Mouse (Mus musculus) G1E (cell line): ENCODE data around the gene Cd207. TPM values are rescaled to one million over a fixed set of nuclear protein-coding genes. Genes with fewer than 3 reads are reported as not detected.

Source experiments
- ATAC-seq: 2 replicates; pipeline ENCODE4 v1.8.0; 2016; ENCODE audit warnings: mild to moderate bottlenecking; ENCODE audit not compliant: insufficient number of reproducible peaks, poor library complexity, low FRiP score, severe bottlenecking; ENCODE audit errors: extremely low read depth
- DNase-seq: peaks from one replicate; pipeline ENCODE4 v3.0.0; 2012; ENCODE audit warnings: low spot score
- H3K27me3 ChIP-seq: 2 replicates; pipeline ENCODE4 v1.6.1; 2012; ENCODE audit warnings: mild to moderate bottlenecking, low read length, inconsistent platforms; ENCODE audit not compliant: insufficient read depth
- H3K36me3 ChIP-seq: replicated peaks from 2 replicates; pipeline ENCODE3; 2012; ENCODE audit warnings: mild to moderate bottlenecking, inconsistent platforms
- H3K4me1 ChIP-seq: 2 replicates; pipeline ENCODE4 v1.6.1; 2012; ENCODE audit warnings: low read depth, low read length, inconsistent platforms, mixed read lengths; ENCODE audit not compliant: insufficient read depth
- H3K4me3 ChIP-seq: 2 replicates; pipeline ENCODE4 v1.5.1; 2012; ENCODE audit warnings: low read depth, mild to moderate bottlenecking, inconsistent platforms, low read length, moderate library complexity, mixed read lengths
- H3K9me3 ChIP-seq: replicated peaks from 2 replicates; pipeline ENCODE4 v1.6.1; 2012; ENCODE audit warnings: inconsistent platforms
- CTCF ChIP-seq: IDR thresholded peaks from 2 replicates; pipeline ENCODE4 v1.5.1; 2012; ENCODE audit warnings: low read depth, low read length, inconsistent platforms, mixed read lengths
- GATA1 ChIP-seq: IDR thresholded peaks from 2 replicates; pipeline ENCODE4 v1.6.1; 2012; ENCODE audit warnings: borderline replicate concordance, low read length, inconsistent platforms, mixed read lengths
- GATA2 ChIP-seq: IDR thresholded peaks from 2 replicates; pipeline ENCODE4 v1.6.1; 2012; ENCODE audit warnings: low read depth, low read length, inconsistent platforms, borderline replicate concordance
- POLR2AphosphoS5 ChIP-seq: IDR thresholded peaks from 2 replicates; pipeline ENCODE4 v1.6.1; 2012; ENCODE audit warnings: low read depth, low read length, inconsistent platforms; ENCODE audit not compliant: insufficient replicate concordance
- TAL1 ChIP-seq: conservative IDR thresholded peaks from 2 replicates; pipeline ENCODE4 v1.6.1; 2012; ENCODE audit warnings: low read depth, low read length, inconsistent platforms, mixed read lengths
- polyA plus RNA-seq: library from polyadenylated mRNA; stranded (reverse); fragments of >175 nt; gene quantifications from 2 replicates; pipeline ENCODE4 v1.2.3, GENCODE M21; 2012
- total RNA-seq, 2 experiments: library from RNA; stranded (forward) in 1 of 2; stranded (reverse) in 1 of 2; fragments of 200-1000 nt in 1 of 2; fragments of >200 nt in 1 of 2; fragmentation: Nextera tagmentation in 1 of 2; gene quantifications; 2 replicates each; pipeline ENCODE4 v1.2.3; 2014 to 2017

The Cd207 gene
- total RNA-seq (2014; fragmentation: Nextera tagmentation) (not detected in 2 replicates), total RNA-seq (2017) (not detected in 2 replicates), polyA plus RNA-seq (not detected in 2 replicates)

- H3K9me3 ChIP-seq: no peaks in the 10 kb centered on the region
- TF ChIP-seq GATA2 (no peak), GATA1 (no peak), TAL1 (no peak), POLR2AphosphoS5 (no peak), CTCF (no peak)
- no peaks in the 10 kb centered on the region for H3K36me3 ChIP-seq
- H3K27me3 ChIP-seq: peaks cover 13% of the 10 kb centered on the region
- no peaks in the 10 kb centered on the region for H3K4me1 ChIP-seq
- ATAC-seq: no peak
- no peak for DNase-seq
- no peak within 1 kb of the TSS for H3K4me3 ChIP-seq
Observed at GRCm38 (mm10) chr6:83677757-83678156, at the start of gene Cd207. Cd207 (minus strand) TSS chr6:83677857.

GRCm38 (mm10) chr6:83727178-83727577, 49.5 kb upstream of the Cd207 start:
- DNase-seq: no peak
- H3K27me3 ChIP-seq: peaks cover 3% of the 10 kb centered on the region; the same call in 1 of the 2 replicates
- no peak for TF ChIP-seq TAL1
- TF ChIP-seq GATA1: no peak
- H3K36me3 ChIP-seq: no peaks in the 10 kb centered on the region
- H3K9me3 ChIP-seq: no peaks in the 10 kb centered on the region
- no peak for ATAC-seq
- H3K4me3 ChIP-seq: no peak overlapping the region
- H3K4me1 ChIP-seq: 0 out of 2 replicates have a peak, but pooled peaks cover 2% of the 10 kb centered on the region

- Histone ChIP-seq H3K4me1 (no peaks in the 10 kb centered on the region), H3K36me3 (no peaks in the 10 kb centered on the region), H3K4me3 (no peak overlapping the region), H3K27me3 (peaks cover 6% of the 10 kb centered on the region; the same call in 1 of the 2 replicates), H3K9me3 (no peaks in the 10 kb centered on the region)
- TF ChIP-seq POLR2AphosphoS5 (no peak), CTCF (no peak), GATA2 (no peak), GATA1 (no peak), TAL1 (no peak)
- DNase-seq (no peak), ATAC-seq (no peak)
Observed at GRCm38 (mm10) chr6:83722526-83722925, 44.9 kb upstream of the Cd207 start.

- TF ChIP-seq GATA2 (no peak), GATA1 (no peak), CTCF (no peak), TAL1 (no peak), POLR2AphosphoS5 (no peak)
- H3K27me3 ChIP-seq: peaks cover 30% of the 10 kb centered on the region
- H3K36me3 ChIP-seq: no peaks in the 10 kb centered on the region
- no peaks in the 10 kb centered on the region for H3K4me1 ChIP-seq
- no peak for DNase-seq
- no peak overlapping the region for H3K4me3 ChIP-seq
- no peak for ATAC-seq
- H3K9me3 ChIP-seq: no peaks in the 10 kb centered on the region
Observed at GRCm38 (mm10) chr6:83717026-83717425, 39.4 kb upstream of the Cd207 start.

- DNase-seq: no peak
- Histone ChIP-seq H3K27me3 (peaks cover 40% of the 10 kb centered on the region), H3K4me3 (no peak overlapping the region), H3K36me3 (no peaks in the 10 kb centered on the region), H3K9me3 (no peaks in the 10 kb centered on the region), H3K4me1 (no peaks in the 10 kb centered on the region)
- no peak for ATAC-seq
- TF ChIP-seq GATA2 (no peak), CTCF (no peak)
Observed at GRCm38 (mm10) chr6:83715461-83716196, 38.0 kb upstream of the Cd207 start.

- Histone ChIP-seq H3K36me3 (no peaks in the 10 kb centered on the region), H3K27me3 (peaks cover 48% of the 10 kb centered on the region), H3K4me3 (no peak overlapping the region), H3K9me3 (no peaks in the 10 kb centered on the region), H3K4me1 (no peaks in the 10 kb centered on the region)
- ATAC-seq (no peak), DNase-seq (no peak)
- TF ChIP-seq GATA1: no peak
- no peak for TF ChIP-seq CTCF
- TF ChIP-seq POLR2AphosphoS5: no peak
- no peak for TF ChIP-seq TAL1
- TF ChIP-seq GATA2: no peak
Observed at GRCm38 (mm10) chr6:83714221-83715123, 36.8 kb upstream of the Cd207 start.
